Mouse (Mus musculus) left cerebral cortex, postnatal 25 days (tissue): ENCODE results near the gene Srsf4. TPM values are rescaled to one million over a fixed set of nuclear protein-coding genes. Genes with fewer than 3 reads are reported as not detected.

ENCODE experiments used
- DNase-seq, 2 experiments: peaks; one replicate each; pipeline ENCODE4 v3.0.0; 2022; ENCODE audit warnings: low spot score in 2 of 2, mixed read lengths in 1 of 2
- intact Hi-C: fragments of 180-260 bp; cut with DNase I; formaldehyde crosslinking; loops from one replicate; pipeline ENCODE4 v1.15.1; 2025
- total RNA-seq, 2 experiments: library from RNA; stranded (reverse); gene quantifications; 2 replicates each; pipeline ENCODE4 v1.2.3; 2021

The Srsf4 gene
- total RNA-seq, 2 experiments from 2014 or later, result 66.3 to 70.5 TPM

- DNase-seq, result no peak
Measured at GRCm38 (mm10) chr4:131924096-131924810, 50.8 kb downstream of the Srsf4 start.

GRCm38 (mm10) chr4:131929146-131929545 is 55.7 kb downstream of the Srsf4 start:
- DNase-seq, result no peak
- intact Hi-C loops, result no loop called here

More at GRCm38 (mm10) chr4:131924096-131924810, 50.8 kb downstream of the Srsf4 start:
- intact Hi-C loops, result no loop called here

GRCm38 (mm10) chr4:131939459-131939858 is 66.0 kb downstream of the Srsf4 start:
- DNase-seq, result no peak
- intact Hi-C loops, result no loop called here

DNA sequence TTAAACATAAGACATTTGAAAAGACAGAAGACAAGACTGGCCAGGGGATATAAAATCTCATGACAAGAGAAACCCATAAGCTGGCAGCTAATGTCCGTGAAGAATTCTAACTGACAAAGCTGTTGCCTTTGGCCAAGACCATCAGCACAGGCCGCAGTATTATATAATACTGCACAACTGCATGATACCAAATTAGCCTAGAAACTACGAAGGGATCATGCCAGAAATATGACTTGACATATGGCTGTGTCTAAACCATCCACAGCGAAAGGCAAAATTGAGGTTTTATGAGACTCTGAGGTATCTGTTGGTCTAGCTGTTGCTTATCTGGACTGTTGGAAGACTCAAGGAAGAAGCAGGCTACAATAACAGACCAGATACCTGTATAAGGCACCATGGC is 67.4 kb downstream of the Srsf4 start:
- DNase-seq, result no peak
- intact Hi-C loops, result no loop called here

GRCm38 (mm10) chr4:131947848-131948247 is 74.4 kb downstream of the Srsf4 start:
- intact Hi-C loops, result no loop called here
- no peak for DNase-seq

DNA sequence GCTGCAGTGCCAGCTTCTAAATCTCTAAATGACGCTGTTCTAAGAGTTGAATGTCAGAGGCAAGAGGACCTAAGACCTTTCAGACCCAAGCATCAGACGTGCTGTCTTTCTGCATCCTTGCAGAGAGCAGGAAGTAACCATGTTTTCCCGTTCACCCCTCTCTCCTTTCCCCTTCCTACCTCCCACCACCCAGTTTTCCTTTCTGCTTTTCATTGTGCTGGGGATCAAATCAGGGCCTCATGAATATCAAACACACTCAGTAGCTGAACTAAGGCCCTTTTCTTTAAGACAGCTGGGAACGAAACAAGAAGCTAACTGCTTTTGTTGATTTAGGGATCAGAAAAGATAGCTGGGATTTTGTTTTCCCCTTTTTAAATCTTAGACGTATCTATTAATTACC is 76.5 kb downstream of the Srsf4 start:
- intact Hi-C loops, result no loop called here
- no peak for DNase-seq

- intact Hi-C loops, result no loop called here
- no peak for DNase-seq
Measured at GRCm38 (mm10) chr4:131950657-131951056, 77.2 kb downstream of the Srsf4 start.

Other genes with a start within 250 kb of the Srsf4 start
- gene Ptpru, start 35.3 kb upstream of the Srsf4 start, total RNA-seq, result 10 to 100 TPM; 42.8 to 58.1 TPM
- 10 to 100 TPM; 24.8 to 26.2 TPM for gene Mecr, start 30.1 kb upstream of the Srsf4 start, total RNA-seq
- gene Tmem200b, start 48.2 kb downstream of the Srsf4 start, total RNA-seq, result 10 to 100 TPM in 1 of 2 experiments, 1 to 10 TPM in 1; 8.1 to 11.3 TPM
- gene Gm10300, start 201.1 kb downstream of the Srsf4 start, total RNA-seq, result not detected
- gene Epb41, start 201.7 kb downstream of the Srsf4 start, total RNA-seq, result 10 to 100 TPM; 32.5 to 42.7 TPM